Mouse (Mus musculus) cerebellum, adult 2 months (tissue): Measurements from ENCODE around the gene Plekhd1.

Experiments
- CTCF ChIP-seq: fragments of 200-500 bp; IDR thresholded peaks from 2 replicates; pipeline ENCODE4 v1.5.1; 2011; ENCODE audit warnings: low read depth, mild to moderate bottlenecking, control low read depth, low read length, moderate library complexity, borderline replicate concordance; ENCODE audit not compliant: insufficient read depth
- POLR2A ChIP-seq: fragments of 200-500 bp; IDR thresholded peaks from 2 replicates; pipeline ENCODE4 v1.6.1; 2011; ENCODE audit warnings: low read length, control low read depth, borderline replicate concordance; ENCODE audit not compliant: insufficient read depth

DNA sequence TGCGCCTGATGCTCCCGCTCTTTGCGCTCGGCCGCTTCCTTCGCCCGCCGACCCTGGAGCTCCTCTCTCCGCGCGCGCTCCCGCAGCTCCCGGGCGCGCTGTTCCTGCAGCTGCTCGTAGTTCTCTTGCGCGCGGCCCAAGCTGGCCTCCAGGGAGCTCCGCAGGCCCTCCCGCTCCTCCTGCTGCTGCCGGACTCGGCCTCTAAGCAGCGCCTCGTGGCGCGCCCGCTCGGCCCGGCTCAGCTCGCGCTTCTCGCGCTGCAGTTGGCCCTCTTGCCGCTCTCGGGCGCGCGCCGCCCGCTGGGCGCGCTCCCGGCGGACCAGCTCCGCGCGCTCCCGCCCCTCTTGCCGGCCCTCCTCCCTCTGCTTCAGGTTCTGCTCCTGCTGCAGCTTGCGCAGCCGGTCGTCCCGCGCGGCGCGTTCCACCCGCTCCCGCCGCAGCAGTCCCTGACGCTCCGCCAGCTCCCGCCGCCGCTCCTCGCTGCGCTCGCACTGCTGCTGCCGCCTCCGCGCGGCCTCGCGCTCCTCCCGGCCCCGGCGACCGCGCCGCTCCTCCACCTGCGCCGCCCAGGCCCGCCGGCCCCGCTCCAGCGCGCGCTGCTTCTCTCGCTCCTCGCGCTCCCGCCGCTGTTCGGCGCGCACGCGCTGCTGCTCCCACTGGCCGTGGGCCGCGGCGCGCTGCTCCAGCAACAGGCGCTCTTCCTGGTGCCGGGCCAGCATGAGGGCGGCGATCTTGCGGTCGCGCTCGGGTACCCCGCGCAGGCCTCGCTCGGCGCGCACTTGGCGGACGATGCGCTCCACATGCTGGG, 65.6 kb downstream of the Plekhd1 start:
- TF ChIP-seq CTCF (no peak), POLR2A (no peak)
